Mouse (Mus musculus) liver, postnatal 0 days (tissue): Measurements from ENCODE around the gene Tmx2.

Experiments used
- CTCF ChIP-seq: sonication (generic); IDR thresholded peaks from 2 replicates; pipeline ENCODE4 v1.5.1; 2016; ENCODE audit warnings: antibody characterized with exemption, low read depth
- EP300 ChIP-seq: IDR thresholded peaks from 2 replicates; pipeline ENCODE4 v1.6.1; 2016; ENCODE audit warnings: antibody characterized with exemption, low read depth, mild to moderate bottlenecking

DNA sequence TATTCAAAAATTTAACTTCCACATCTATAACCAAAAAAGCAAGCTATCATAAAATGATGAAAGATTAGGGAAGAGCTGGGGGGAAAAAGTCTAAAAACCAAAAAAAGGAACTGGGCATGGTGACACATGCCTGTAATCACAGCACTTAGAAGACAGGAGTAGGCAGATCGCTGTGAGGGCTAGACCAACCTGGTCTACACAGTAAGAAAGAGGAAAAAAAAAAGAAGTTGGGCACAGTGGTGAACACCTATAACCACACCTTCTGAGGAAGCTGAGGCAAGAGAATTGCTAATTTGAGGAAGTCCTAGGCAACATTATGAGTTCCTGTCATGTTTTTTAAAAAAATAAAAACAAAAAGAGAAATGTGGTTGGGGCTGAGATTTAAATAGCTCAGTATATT is 23.1 kb downstream of the Tmx2 start:
- TF ChIP-seq CTCF (no peak), EP300 (no peak)
